ENCODE assay signal across 8 mouse cellular contexts in the genomic region with DNA sequence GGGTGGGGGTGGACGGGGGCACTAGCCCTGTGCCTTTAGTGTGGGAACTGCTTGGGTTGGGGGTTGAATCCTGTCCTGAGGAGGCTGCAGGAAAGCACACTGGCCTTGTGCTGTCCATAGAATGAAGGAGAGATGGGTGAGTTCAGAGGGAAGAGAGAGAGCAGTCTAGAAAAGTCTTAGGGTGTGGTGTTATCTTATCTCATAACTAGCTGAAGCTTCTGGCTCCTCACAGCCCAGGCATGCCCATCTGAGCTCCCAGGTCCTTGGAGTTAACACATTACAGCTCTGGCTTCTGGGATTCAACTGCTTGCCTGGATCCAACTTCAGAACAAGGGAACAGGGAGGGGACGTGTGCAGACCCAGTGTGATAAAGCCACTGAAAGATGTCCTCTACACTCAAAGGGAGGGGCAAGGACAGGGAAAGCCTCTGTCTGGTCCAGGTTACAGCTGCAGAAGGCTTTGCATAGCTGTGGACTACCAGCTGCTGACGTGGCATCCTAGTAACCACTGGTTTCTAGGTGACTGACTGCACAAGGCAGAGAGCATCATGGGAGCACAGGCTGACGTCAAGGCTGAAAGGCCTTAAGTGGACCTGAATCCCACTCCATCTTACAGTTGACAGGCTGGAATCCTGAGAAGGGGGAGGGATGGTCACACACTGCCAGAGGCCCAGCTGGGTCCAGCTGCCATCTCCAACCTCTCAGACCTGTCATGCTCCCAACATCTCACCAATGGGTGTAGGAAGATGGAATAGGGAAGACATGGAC. TPM values are rescaled to one million over a fixed set of nuclear protein-coding genes. Genes with fewer than 3 reads are reported as not detected.
DNase-seq lines count a peak whose midpoint lies in the region; ATAC-seq and TF ChIP-seq lines count a peak whose summit lies in the region.

No protein-coding gene starts in this region.

- no peak for TF ChIP-seq CTCF in lung, adult 2 months (IDR thresholded peaks at IDR 0.05; ENCODE audit: insufficient read depth, low read length)

- TF ChIP-seq POLR2A in lung, adult 2 months (IDR thresholded peaks at IDR 0.05; ENCODE audit: borderline replicate concordance, extremely low read depth, low read depth, low read length), result no peak

- no peak overlapping the region for H3K9ac ChIP-seq in midbrain, embryonic 12.5 days (replicated peaks)
- H3K9ac ChIP-seq in hindbrain, embryonic 12.5 days, result no peak overlapping the region
- H3K9ac ChIP-seq in midbrain, embryonic 14.5 days (replicated peaks; ENCODE audit: low read length), result no peak overlapping the region

- H3K4me1 ChIP-seq in midbrain, embryonic 12.5 days, result peaks cover 12% of the 10 kb centered on the region; the same call in 1 of the 2 replicates
- H3K4me1 ChIP-seq in midbrain, embryonic 10.5 days, result peaks cover 27% of the 10 kb centered on the region
- H3K4me1 ChIP-seq in hindbrain, embryonic 12.5 days, result peaks cover 18% of the 10 kb centered on the region; the same call in 1 of the 2 replicates
- H3K4me1 ChIP-seq in lung, adult 2 months (ENCODE audit: control insufficient read depth, insufficient read depth, low read length), result no peaks in the 10 kb centered on the region
- H3K4me1 ChIP-seq in midbrain, embryonic 14.5 days (ENCODE audit: control insufficient read depth, insufficient read depth, low read length), result no peaks in the 10 kb centered on the region

- no peak overlapping the region for H3K4me3 ChIP-seq in midbrain, embryonic 12.5 days
- no peak overlapping the region for H3K4me3 ChIP-seq in midbrain, embryonic 10.5 days
- no peak overlapping the region for H3K4me3 ChIP-seq in hindbrain, embryonic 12.5 days
- H3K4me3 ChIP-seq in lung, adult 2 months (replicated peaks; ENCODE audit: extremely low read depth, low read depth, low read length), result peak overlapping the region; percentile 58
- H3K4me3 ChIP-seq in midbrain, embryonic 14.5 days (replicated peaks; ENCODE audit: low read depth, low read length), result no peak overlapping the region

- 75% methylated on average over 4 of the region's 4 CpGs for WGBS in midbrain, embryonic 12.5 days
- WGBS in midbrain, embryonic 10.5 days, result 68% methylated on average over 4 of the region's 4 CpGs
- 33% methylated on average over 4 of the region's 4 CpGs for WGBS in hindbrain, embryonic 12.5 days
- WGBS in lung, adult 2 months, result 62% methylated on average over 4 of the region's 4 CpGs
- WGBS in midbrain, embryonic 14.5 days, result 58% methylated on average over 4 of the region's 4 CpGs

- intact Hi-C loops in left cerebral cortex, postnatal 4 days (cut with DNase I), result no loop called here

- H3K27ac ChIP-seq in midbrain, embryonic 12.5 days (replicated peaks), result no peak overlapping the region
- no peak overlapping the region for H3K27ac ChIP-seq in midbrain, embryonic 10.5 days (replicated peaks)
- peak overlapping the region; percentile 23; the same call in 1 of the 2 replicates for H3K27ac ChIP-seq in hindbrain, embryonic 12.5 days
- H3K27ac ChIP-seq in midbrain, embryonic 14.5 days (replicated peaks; ENCODE audit: low read depth, low read length), result no peak overlapping the region

- no peaks in the 10 kb centered on the region for H3K9me3 ChIP-seq in midbrain, embryonic 12.5 days
- no peaks in the 10 kb centered on the region for H3K9me3 ChIP-seq in midbrain, embryonic 10.5 days (replicated peaks)
- H3K9me3 ChIP-seq in hindbrain, embryonic 12.5 days (replicated peaks), result no peaks in the 10 kb centered on the region
- H3K9me3 ChIP-seq in midbrain, embryonic 14.5 days (ENCODE audit: control insufficient read depth, low read length), result no peaks in the 10 kb centered on the region

- DNase-seq in midbrain, embryonic 10.5 days (ENCODE audit: low spot score), result no peak
- DNase-seq in lung, adult 2 months, result no peak
- DNase-seq in telencephalon, adult 2 months (ENCODE audit: low read depth, low spot score), result peak; percentile 10
- DNase-seq in urinary bladder, postnatal 36 days (ENCODE audit: low spot score in 2 of 2), result no peak
- DNase-seq in midbrain, embryonic 14.5 days, result no peak
- no peak for DNase-seq in left cerebral cortex, postnatal 4 days

- H3K4me2 ChIP-seq in midbrain, embryonic 12.5 days (replicated peaks), result peak overlapping the region; percentile 76; the same call in 1 of the 2 replicates
- peak overlapping the region; percentile 89; the same call in 1 of the 2 replicates for H3K4me2 ChIP-seq in hindbrain, embryonic 12.5 days (replicated peaks)
- no peak overlapping the region for H3K4me2 ChIP-seq in midbrain, embryonic 14.5 days (ENCODE audit: low read length)

- peaks cover 7% of the 10 kb centered on the region; the same call in 1 of the 2 replicates for H3K27me3 ChIP-seq in midbrain, embryonic 12.5 days
- H3K27me3 ChIP-seq in midbrain, embryonic 10.5 days (ENCODE audit: low read depth, poor library complexity, severe bottlenecking), result peaks cover 9% of the 10 kb centered on the region
- H3K27me3 ChIP-seq in hindbrain, embryonic 12.5 days, result no peaks in the 10 kb centered on the region
- no peaks in the 10 kb centered on the region for H3K27me3 ChIP-seq in midbrain, embryonic 14.5 days (ENCODE audit: control insufficient read depth, insufficient read depth, low read length)

- H3K36me3 ChIP-seq in midbrain, embryonic 12.5 days, result 0 out of 2 replicates have a peak, but pooled peaks cover 2% of the 10 kb centered on the region
- H3K36me3 ChIP-seq in midbrain, embryonic 10.5 days, result peaks cover 13% of the 10 kb centered on the region
- H3K36me3 ChIP-seq in hindbrain, embryonic 12.5 days, result peaks cover 15% of the 10 kb centered on the region; the same call in 1 of the 2 replicates
- no peaks in the 10 kb centered on the region for H3K36me3 ChIP-seq in midbrain, embryonic 14.5 days (ENCODE audit: control insufficient read depth, insufficient read depth, low read length)

- no peak for ATAC-seq in midbrain, embryonic 12.5 days (ENCODE audit: low FRiP score, low read depth)
- peak; percentile 32; the same call in 1 of the 2 replicates for ATAC-seq in hindbrain, embryonic 12.5 days (ENCODE audit: low FRiP score)
- no peak for ATAC-seq in midbrain, embryonic 14.5 days (ENCODE audit: low FRiP score, low TSS enrichment)

RNA-seq across cellular contexts. Expression of a gene that starts 1.9 kb away (rescaled TPM):
- 36.1 and 39.7 TPM in 2 replicates for polyA plus RNA-seq in midbrain, embryonic 12.5 days (2016; fragmentation: Nextera tagmentation; extraction: Ambion mirVana)
- 68.6 and 72.1 TPM in 2 replicates for polyA plus RNA-seq in midbrain, embryonic 10.5 days (2016; fragmentation: Nextera tagmentation; extraction: Ambion mirVana)
- polyA plus RNA-seq in hindbrain, embryonic 12.5 days (2016; fragmentation: Nextera tagmentation; extraction: Ambion mirVana), result 67.5 and 68.6 TPM in 2 replicates
- 693 and 908 TPM in 2 replicates for polyA plus RNA-seq in lung, adult 2 months (2012; rRNA removed)
- polyA plus RNA-seq in midbrain, embryonic 14.5 days (2014; fragmentation: Nextera tagmentation; extraction: Ambion mirVana), result 22.2 and 22.6 TPM in 2 replicates
- total RNA-seq in left cerebral cortex, postnatal 4 days (2021), result 1 to 10 TPM; 5.1 to 9.6 TPM

RNA-seq across cellular contexts. Expression of a gene that starts 37.9 kb away (rescaled TPM):
- 664 and 700 TPM in 2 replicates for polyA plus RNA-seq in midbrain, embryonic 12.5 days (2016; fragmentation: Nextera tagmentation; extraction: Ambion mirVana)
- polyA plus RNA-seq in midbrain, embryonic 10.5 days (2016; fragmentation: Nextera tagmentation; extraction: Ambion mirVana), result 625 and 682 TPM in 2 replicates
- 642 and 656 TPM in 2 replicates for polyA plus RNA-seq in hindbrain, embryonic 12.5 days (2016; fragmentation: Nextera tagmentation; extraction: Ambion mirVana)
- polyA plus RNA-seq in lung, adult 2 months (2012; rRNA removed), result 251 and 265 TPM in 2 replicates
- 751 and 917 TPM in 2 replicates for polyA plus RNA-seq in midbrain, embryonic 14.5 days (2014; fragmentation: Nextera tagmentation; extraction: Ambion mirVana)
- 100 to 1,000 TPM; 364 to 423 TPM for total RNA-seq in left cerebral cortex, postnatal 4 days (2021)

RNA-seq across cellular contexts. Expression of a gene that starts 43.4 kb away (rescaled TPM):
- polyA plus RNA-seq in midbrain, embryonic 12.5 days (2016; fragmentation: Nextera tagmentation; extraction: Ambion mirVana), result 8.9 TPM in 2 replicates
- polyA plus RNA-seq in midbrain, embryonic 10.5 days (2016; fragmentation: Nextera tagmentation; extraction: Ambion mirVana), result 4.7 and 6.5 TPM in 2 replicates
- polyA plus RNA-seq in hindbrain, embryonic 12.5 days (2016; fragmentation: Nextera tagmentation; extraction: Ambion mirVana), result 5.5 and 10.8 TPM in 2 replicates
- 0.38 and 0.40 TPM in 2 replicates for polyA plus RNA-seq in lung, adult 2 months (2012; rRNA removed)
- 14.4 and 15.6 TPM in 2 replicates for polyA plus RNA-seq in midbrain, embryonic 14.5 days (2014; fragmentation: Nextera tagmentation; extraction: Ambion mirVana)
- total RNA-seq in left cerebral cortex, postnatal 4 days (2021), result 10 to 100 TPM; 17.5 to 26.2 TPM

RNA-seq across cellular contexts. Expression of a gene that starts 58.6 kb away (rescaled TPM):
- 12.6 and 13.6 TPM in 2 replicates for polyA plus RNA-seq in midbrain, embryonic 12.5 days (2016; fragmentation: Nextera tagmentation; extraction: Ambion mirVana)
- 9.5 and 11.6 TPM in 2 replicates for polyA plus RNA-seq in midbrain, embryonic 10.5 days (2016; fragmentation: Nextera tagmentation; extraction: Ambion mirVana)
- 19.0 and 20.8 TPM in 2 replicates for polyA plus RNA-seq in hindbrain, embryonic 12.5 days (2016; fragmentation: Nextera tagmentation; extraction: Ambion mirVana)
- 43.9 and 47.2 TPM in 2 replicates for polyA plus RNA-seq in lung, adult 2 months (2012; rRNA removed)
- polyA plus RNA-seq in midbrain, embryonic 14.5 days (2014; fragmentation: Nextera tagmentation; extraction: Ambion mirVana), result 15.1 and 15.5 TPM in 2 replicates
- total RNA-seq in left cerebral cortex, postnatal 4 days (2021), result 10 to 100 TPM; 22.8 to 24.9 TPM
